Mouse (Mus musculus) granulocyte monocyte progenitor cell, adult 5-6 weeks (primary cell): ENCODE results near the gene Grin2b. TPM values are rescaled to one million over a fixed set of nuclear protein-coding genes. Genes with fewer than 3 reads are reported as not detected.

Experiments
- ATAC-seq: replicated peaks from 2 replicates; pipeline ENCODE4 v1.8.0; 2016; ENCODE audit warnings: mild to moderate bottlenecking, moderate TSS enrichment, inconsistent platforms; ENCODE audit not compliant: poor library complexity, severe bottlenecking
- total RNA-seq, 2 experiments: library from RNA; stranded (forward) in 1 of 2; stranded (reverse) in 1 of 2; fragments of 200-712, 200-1000 nt in 1 of 2; fragments of >200 nt in 1 of 2; fragmentation: Nextera tagmentation in 1 of 2; gene quantifications; 2 replicates each; pipeline ENCODE4 v1.2.3; 2014 to 2017

The Grin2b gene
- total RNA-seq, 2 experiments from 2014 or later, result not detected

DNA sequence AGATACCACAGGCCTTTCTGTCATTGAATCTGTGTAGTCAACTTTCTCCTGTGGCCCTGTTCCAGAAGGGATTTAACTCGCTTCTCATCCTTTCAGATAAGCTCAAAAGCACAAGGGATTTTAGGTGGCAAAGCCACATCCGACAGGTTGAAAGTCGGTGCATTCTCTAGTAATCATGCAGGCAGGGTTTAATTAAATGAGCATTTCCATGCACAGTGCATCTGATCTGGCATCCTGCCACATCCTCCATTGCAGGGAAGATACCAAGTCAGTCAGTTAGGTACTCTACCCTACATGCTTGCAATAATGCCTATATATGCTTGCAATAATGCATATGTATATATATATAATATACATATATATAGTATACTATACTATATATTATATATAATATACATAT lies 64.8 kb downstream of the Grin2b start:
- ATAC-seq, result no peak

DNA sequence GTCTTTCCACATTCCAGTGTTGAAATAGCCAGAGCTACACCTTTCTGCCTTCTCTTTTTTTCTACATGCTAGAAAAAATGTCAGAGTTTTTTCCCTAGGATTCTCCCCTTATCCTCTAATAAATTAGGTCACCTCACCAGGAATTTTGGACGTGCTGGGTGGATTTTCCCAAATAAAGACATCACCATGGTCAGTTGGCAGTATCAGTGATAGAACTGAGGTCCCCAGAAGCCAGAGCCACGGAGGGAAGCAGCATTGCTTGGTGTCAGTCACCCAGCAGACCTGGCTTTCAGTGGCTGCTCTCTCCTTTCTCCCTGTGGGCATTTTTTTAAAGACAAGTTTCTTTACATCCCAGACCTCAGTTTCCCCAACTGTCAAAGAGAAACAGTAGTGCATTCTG lies 68.1 kb downstream of the Grin2b start:
- ATAC-seq, result no peak

DNA sequence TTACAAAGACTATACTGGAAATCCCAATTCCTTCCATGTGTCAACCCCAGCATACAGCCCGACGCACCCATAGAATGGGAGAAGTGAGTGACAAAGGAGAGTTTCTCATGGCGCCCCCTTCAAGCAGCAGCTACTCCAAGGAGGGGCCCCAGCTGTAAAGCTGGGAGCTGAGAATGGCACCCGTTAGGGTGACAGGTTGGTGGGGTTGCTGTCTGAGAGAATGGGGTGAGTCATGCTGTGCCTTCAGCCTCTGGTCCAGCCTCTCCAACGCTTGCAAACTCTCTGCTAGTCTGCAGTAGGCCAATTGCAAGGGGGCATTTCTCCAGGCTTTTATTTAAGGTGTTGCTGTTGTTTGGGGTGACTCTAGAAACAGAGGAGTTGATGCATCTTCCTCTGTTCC lies 73.1 kb downstream of the Grin2b start:
- ATAC-seq, result no peak

DNA sequence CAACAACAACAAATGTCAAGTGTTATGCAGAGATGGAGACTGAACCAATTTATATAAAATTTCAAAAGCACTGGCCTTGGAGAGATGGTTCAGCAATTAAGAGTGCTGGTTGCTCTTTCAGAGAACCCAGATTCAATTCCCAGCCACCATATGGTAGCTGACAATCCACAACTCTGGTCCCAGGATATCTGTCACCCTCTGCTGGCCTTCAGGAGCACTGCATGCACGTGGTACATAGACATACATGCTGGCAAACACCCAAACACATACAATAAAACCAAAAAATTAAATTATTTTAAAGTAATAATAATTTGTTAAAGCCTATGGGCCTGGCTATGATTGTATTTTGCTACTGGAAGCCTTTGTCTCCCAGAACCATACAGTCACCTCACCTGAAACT lies 77.0 kb downstream of the Grin2b start:
- ATAC-seq, result peak; percentile 69

DNA sequence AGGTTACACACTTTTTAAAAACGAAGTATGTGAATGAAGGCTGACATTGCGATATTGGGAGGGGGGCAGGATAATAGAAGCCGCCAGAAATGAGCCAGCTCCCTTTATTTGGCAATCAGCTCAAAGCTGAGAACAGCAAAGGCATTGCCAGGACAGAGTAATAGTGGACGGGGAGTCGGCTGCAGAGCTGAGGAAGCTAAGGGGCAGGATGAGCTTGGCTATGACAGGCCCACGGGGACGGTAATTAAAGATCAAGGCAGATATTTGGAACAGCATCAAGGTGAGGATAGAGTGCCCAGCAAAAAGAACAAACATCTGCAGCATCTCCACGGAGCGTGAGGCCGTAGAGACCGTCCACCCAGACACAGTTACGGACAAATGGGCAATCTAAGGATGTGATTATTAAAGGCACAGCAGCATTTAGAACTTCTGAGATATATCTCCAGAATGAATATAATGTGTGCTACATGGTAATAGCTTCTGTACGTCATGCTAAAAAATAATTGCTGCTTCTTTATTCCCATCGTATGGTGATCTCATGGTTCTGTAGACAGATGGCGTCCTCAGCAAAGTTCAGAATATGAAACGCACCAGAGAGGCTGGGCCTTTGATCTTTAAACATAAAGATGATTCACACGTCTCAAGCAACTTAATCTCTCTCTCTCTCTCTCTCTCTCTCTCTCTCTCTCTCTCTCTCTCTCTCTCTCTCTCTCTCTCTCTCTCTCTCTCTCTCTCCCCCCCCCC lies 93.1 kb downstream of the Grin2b start:
- ATAC-seq, result no peak

DNA sequence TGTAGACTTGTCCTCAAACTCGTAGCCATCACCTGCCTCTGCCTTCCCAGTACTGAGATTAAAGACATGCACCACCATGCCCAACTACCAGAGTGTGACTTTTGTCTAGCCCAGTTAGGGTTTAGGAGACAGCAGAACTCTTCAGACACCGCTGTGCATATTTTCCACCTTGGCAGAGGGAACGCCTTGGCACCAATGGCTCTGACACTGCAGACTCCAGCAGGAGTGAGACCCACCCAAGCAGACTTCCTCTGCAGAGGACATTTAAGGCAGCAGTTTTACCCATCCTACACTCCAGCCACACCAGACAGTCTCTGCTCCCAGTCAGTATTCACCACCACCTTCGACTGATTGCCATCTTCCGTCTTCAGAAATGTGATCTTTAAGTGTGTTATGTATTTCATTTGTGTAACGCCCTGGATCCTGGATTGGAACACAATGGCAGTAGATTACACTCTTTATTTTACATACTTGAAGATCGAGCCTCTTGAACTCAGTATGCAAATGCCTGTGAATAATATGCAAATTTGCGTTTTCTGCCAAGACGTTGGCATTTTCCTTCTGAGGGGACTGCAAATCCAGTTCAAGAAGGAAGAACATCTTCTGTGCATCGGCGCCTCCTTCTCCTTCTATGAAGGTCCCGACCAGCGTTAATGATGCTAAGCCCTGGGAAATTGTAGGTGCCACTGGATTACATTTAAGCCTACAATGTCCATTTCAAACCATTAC lies 100.8 kb downstream of the Grin2b start:
- ATAC-seq, result no peak

DNA sequence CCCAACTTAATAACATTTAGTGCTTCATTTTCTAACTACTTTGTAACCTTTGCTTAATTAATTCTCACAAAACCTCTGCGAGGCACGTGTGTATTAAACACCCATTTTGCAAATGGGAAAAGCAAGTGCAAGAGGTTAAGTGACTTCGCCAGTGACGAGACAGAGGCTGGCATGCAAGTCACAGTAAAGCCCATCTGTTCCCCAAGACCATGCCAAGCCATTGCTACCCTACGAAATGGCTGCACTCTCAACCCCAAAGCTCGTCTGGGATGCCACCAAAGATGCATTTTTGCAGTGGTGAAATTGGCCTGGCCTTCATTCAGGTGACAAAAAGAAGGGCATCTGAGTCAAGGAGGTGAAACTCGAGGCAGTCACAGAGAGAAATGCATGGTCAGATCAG lies 103.2 kb downstream of the Grin2b start:
- no peak for ATAC-seq

DNA sequence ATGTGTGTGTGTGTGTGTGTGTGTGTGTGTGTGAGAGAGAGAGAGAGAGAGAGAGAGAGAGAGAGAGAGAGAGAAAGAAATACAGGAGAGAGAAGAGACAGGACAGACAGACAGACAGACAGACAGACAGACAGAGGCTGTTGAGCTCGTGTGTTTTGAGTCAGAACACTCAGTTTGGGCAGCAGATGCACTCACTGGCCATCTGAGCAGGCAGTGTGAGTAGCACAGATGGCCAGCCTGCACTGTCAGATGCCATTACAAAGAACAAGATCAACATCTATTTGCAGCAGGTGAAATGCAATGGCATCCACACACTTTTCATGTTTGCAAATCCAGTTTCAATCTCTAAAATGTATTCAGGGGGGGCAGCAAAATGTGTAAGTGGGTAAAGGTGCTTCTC lies 120.0 kb downstream of the Grin2b start:
- ATAC-seq, result no peak

DNA sequence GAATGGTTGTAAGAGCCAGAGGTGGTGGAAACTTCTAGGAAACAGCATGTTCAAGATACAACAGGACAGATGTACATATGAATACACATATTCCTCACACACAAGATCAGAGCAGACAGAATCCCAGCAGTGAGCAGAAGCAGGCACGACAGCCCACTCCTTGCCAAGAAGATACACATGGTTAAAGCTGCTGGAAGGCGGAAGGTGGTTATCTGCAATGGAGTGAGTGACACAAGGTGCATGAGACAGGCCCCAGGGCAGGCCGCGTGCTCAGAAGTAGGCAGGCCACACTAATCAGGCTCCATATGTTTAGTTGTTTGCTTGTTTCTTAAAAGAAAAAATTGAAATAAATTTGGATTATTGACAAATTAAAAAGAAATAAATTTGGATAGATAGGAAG lies 123.0 kb downstream of the Grin2b start:
- no peak for ATAC-seq

DNA sequence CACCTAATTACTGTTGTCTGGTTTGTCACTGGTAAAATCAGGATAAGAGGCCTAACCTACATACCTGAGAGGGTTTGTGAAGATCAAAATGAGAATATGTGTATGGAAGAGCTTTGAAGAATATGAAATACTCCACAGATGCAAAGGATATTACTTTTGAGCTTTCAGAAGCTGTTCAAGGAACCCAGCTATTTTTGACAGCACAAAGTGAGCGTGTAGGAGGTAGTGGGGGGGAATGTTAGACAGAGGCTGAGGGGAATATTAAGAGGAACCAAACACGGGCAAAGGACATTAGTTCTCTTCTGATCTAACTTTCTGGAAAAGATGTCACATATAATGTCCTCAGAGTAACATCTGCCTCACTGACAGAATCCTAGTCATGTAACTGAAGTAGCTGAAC lies 125.2 kb downstream of the Grin2b start:
- ATAC-seq, result no peak

DNA sequence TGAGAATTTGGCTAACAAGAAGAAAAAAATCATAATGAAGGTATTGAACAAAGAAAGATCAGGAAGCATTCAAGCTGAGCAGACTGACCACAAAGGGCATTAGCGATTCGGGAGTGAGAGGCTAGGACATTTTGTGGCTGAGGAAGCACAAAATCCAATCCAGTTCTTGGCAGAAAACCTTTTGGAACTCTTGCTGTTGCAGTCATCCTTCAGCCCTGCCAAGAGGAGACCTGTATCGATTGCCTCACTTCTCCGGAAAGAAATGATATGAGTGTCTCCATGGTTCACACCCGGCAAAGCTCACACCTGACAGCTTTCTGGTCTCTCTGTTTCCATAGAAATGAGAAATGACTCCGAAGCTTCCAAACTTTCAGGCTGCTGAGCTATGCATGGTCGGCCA lies 127.2 kb downstream of the Grin2b start:
- no peak for ATAC-seq

DNA sequence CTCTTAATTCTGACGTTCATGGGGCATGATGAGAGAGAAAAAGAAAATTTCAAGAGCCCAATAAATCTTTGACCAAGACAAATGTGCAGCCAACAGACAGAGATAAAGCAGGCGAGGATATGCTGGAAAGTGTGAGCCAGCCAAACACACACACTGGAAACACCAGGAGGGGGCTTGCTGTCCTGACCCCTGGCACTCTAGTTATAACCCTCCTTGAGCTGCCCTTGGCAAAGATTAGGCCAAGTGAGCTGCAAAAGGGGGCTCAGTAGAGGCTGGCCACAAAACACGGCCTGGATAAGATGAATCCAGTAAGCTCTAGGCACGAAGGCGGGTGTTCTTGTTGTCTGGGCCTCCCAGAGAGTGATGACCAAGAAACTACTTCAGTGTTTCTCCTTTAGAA lies 128.8 kb downstream of the Grin2b start:
- ATAC-seq, result no peak

DNA sequence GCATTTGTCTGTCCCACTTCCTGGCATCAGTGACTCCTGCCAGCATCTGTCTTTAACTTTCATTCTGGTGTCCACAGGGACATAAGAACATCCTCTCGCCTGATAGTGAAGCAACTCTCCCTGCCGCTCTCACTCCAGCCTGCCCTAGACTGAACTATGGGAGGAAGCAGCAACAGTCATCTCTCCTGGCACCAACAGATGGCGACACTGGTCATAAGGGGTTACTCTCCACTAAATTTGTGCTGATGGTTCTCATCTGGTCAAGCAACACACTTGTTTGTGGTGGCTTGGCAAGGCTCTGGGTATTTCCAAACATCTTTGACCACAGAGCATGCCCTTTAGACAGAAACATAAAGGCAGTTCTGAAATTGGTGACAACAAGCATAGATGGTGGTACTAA lies 130.9 kb downstream of the Grin2b start:
- no peak for ATAC-seq

DNA sequence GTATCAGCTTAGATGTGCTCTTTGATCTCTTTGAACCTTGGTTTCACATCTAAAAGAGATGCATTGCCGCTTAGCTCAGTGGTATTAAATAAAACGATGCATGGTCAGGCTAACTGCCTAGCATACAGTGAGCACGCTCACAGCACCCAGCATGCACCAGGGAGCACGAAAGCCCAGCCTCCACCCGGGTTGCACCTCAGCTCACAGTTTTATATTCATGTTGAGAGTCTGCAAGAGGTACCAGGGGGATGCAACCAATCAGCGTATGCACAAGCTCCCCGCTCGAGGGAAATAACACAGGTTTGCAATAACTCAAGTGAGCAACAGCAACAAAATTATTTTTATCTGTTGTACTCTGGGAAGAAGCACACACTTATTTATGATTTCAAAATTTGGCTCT lies 131.5 kb downstream of the Grin2b start:
- no peak for ATAC-seq

DNA sequence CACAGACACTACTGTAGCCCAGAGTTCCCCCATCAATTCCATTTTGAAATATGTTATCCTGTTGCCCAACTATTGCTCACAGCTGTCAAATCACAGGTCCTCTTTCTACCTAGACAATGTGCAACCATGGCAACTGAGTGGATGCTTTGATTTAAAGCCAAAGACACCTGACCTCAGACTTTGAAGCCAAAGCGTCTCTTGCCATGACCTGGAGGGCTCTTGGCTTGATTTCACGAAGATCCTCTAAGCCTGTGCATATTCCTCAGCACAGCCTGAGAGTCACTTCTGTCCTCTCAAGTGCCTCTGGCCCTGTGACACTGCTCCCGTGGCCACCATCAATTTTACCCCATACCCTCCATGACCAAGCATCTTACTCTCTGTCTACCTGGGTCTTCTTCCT lies 132.4 kb downstream of the Grin2b start:
- no peak for ATAC-seq

DNA sequence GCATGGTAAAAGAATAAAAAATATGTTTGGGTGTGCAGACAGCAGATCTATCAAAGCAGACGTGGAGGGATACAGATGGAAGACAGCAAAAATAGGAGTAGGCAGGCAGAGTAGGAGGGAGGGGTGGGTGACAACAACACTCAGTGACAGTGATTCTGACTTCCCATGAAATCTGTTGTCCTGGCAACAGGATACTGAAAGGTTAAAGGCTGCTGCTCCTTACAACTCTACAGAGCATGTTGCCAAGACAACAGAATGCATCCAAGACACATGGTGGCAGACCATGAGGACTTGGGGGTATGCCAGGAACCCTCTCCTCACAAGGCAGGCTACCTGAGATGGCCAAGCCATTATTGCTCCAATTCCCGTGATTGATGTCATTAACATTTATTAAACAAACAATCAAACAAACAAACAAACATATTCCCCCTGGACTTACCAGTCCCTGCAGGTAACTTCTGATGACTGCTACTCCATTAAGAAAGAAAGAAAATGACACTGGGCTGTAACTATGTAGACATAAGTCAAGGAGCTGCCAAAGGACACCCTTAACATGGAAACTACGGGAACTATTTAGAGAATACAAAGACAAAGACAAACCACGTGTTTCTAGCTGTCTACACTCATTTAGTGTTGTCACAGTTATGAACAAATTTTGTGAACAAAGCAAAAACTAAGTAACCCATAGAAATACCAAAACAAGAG lies 143.9 kb downstream of the Grin2b start:
- no peak for ATAC-seq

DNA sequence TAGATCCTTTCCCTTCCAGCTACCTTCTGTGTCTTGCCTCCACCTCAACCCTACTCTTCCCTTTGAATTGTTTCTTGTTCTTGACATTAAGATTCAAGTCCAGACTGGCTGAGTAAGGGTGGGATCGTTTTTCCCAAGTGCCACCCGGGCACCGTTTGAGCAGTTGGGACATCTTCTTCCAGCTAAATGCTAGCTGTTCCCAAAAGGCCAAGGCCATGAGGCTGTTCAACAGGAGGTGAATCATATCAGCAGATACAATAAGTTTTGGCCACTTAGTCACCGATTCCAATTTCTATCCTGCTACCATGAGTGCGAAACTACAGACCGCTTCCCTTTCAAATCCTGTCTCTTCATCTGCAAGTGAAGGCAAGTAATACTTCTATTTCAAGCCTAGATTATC lies 146.4 kb downstream of the Grin2b start:
- ATAC-seq, result no peak

DNA sequence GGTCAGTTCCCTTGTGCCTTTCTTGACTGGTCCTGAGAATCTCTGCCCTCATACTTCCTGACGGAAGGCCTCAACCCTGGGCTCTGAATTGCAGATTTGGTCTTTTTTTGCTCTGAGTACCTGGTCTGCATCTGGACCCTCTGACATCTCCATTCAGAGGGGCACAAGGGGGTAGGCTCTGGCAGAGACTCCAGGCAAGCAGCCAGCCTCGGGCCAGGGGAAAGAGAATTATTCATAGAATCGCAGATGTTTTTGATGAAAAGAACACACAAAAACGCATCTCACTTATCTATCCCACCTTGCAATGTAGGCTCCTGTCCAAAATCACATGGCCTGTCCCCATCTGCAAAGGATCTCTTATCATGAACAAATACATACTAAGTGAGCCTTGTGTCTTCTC lies 147.5 kb downstream of the Grin2b start:
- no peak for ATAC-seq

DNA sequence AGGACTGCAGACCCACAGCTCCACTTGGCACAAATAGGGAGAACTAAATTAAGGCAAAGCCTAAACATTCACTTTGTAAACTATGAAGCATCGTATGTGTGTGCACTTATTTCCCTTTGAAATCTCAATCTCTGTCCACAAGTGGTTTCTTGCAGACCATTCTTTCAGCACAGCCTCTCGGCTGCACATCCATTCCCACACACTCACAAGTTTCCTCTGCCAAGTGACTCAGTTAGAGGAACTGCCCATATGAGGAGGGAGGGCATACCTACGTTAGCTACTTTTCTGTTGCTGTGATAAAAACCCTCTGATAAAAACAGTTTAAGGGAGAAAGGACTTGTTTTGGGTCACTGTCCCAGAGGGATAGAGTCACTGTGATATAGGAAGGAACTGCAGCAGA lies 152.9 kb downstream of the Grin2b start:
- no peak for ATAC-seq

DNA sequence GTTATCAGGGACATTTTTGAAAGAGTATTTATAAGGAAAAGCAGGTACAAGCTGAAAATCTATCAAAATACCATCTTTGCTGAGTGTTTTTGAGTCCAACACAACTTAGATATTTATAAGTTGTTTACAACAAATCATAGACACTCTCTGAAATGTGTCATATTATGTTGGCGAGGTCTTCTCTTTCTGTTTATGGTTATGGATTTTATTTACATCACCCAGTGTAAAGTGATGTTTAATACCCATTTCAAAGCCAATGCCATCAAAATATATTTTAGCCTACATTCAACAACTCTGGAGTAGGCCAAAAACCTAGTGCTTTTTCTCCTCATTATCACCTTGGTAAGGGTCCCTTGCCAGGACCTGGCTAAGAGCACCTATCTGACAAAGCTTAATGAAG lies 154.3 kb downstream of the Grin2b start:
- no peak for ATAC-seq

DNA sequence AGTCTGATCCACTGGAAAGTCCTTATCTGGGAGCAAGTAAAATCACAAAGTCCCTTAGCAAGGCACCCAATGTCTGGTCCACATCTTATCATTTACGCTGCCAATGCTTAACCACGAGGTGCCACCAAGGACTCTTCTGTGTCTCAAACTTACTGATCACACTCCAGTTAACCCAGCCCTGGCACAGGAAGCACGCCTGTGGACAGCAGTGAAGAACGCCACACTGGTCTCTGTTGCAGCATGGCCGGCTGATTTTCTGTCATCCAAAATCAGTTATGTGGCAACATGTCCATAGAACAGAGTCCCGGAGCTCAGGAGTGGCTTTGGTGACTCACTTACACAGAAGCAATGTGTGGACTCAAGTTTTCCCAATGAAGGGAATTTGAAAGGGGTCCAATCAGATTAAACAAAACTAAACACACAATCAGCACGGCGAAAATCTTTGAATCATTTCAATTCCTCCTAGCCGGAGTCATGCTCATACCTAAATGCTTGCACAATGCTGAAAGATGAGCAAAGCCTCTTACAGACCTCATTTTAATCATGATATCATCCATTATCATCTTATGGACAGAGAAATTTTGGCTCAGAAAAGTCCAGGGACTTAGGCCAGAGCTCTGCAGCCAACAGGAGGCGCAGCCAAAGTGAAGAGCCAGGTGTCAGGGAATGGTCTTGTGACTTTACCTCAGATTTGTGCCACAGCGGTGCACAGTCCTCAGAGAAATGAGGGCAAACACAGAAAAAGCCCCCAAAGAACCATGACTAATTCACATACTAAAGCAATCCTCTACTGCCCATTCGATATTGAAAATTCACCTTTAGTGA lies 159.5 kb downstream of the Grin2b start:
- no peak for ATAC-seq
